Mouse (Mus musculus) midbrain, embryonic 11.5 days (tissue): Measurements from ENCODE around the gene Erv3. TPM values are rescaled to one million over a fixed set of nuclear protein-coding genes. Genes with fewer than 3 reads are reported as not detected.

ENCODE experiments used
- ATAC-seq: fragments of 200-750 bp; cut with Nextera tagmentation; 2 replicates; pipeline ENCODE4 v1.8.0; 2017; ENCODE audit warnings: moderate TSS enrichment, moderate library complexity; ENCODE audit not compliant: low FRiP score
- DNase-seq: peaks from one replicate; pipeline ENCODE4 v3.0.0; 2015; ENCODE audit warnings: low spot score; ENCODE audit errors: missing footprints
- H3K27ac ChIP-seq: fragments of 300-500 bp; sonication (generic); 2 replicates; pipeline ENCODE4 v1.5.1; 2014; ENCODE audit warnings: low read depth, low read length
- H3K27me3 ChIP-seq: fragments of 300-500 bp; sonication (generic); 2 replicates; pipeline ENCODE4 v1.6.1; 2014; ENCODE audit warnings: mild to moderate bottlenecking, low read length, moderate library complexity, mixed read lengths; ENCODE audit not compliant: control insufficient read depth, insufficient read depth
- H3K36me3 ChIP-seq: fragments of 300-500 bp; sonication (generic); 2 replicates; pipeline ENCODE4 v1.6.1; 2014; ENCODE audit warnings: mild to moderate bottlenecking, low read length, moderate library complexity, mixed read lengths; ENCODE audit not compliant: control insufficient read depth, insufficient read depth
- H3K4me1 ChIP-seq: fragments of 300-500 bp; sonication (generic); 2 replicates; pipeline ENCODE4 v1.6.1; 2014; ENCODE audit warnings: low read length; ENCODE audit not compliant: control insufficient read depth, insufficient read depth
- H3K4me2 ChIP-seq: fragments of 300-500 bp; sonication (generic); 2 replicates; pipeline ENCODE4 v1.6.1; 2014; ENCODE audit warnings: mild to moderate bottlenecking, moderate library complexity
- H3K4me3 ChIP-seq: fragments of 300-500 bp; sonication (generic); 2 replicates; pipeline ENCODE4 v1.5.1; 2014; ENCODE audit warnings: low read depth, low read length
- H3K9ac ChIP-seq: fragments of 300-500 bp; sonication (generic); 2 replicates; pipeline ENCODE4 v1.6.1; 2014; ENCODE audit warnings: low read length
- H3K9me3 ChIP-seq: fragments of 300-500 bp; sonication (generic); 2 replicates; pipeline ENCODE4 v1.6.1; 2016; ENCODE audit warnings: low read length; ENCODE audit not compliant: control insufficient read depth
- WGBS: fragments of 180-500 bp; shearing (Covaris S2); extraction: QIAGEN DNeasy Blood & Tissue Kit; methylation state at CpG from one replicate; pipeline ENCODE4 v1.1.7; 2014; 5-methylcytosine and 5-hydroxymethylcytosine counted together
- polyA plus RNA-seq: library from polyadenylated mRNA; unstranded; fragments of >200 nt; fragmentation: Nextera tagmentation; extraction: Ambion mirVana; gene quantifications from 2 replicates; pipeline ENCODE4 v1.2.1, GENCODE M21; 2014

Erv3 gene
- polyA plus RNA-seq, 1 experiment from 2014 or later, result not detected

GRCm38 (mm10) chr2:131807660-131808059 lies 51.9 kb downstream of the Erv3 start:
- H3K27ac ChIP-seq, result no peak overlapping the region
- peaks cover 4% of the 10 kb centered on the region; the same call in 1 of the 2 replicates for H3K4me1 ChIP-seq
- no peak overlapping the region for H3K4me2 ChIP-seq
- H3K9ac ChIP-seq, result no peak overlapping the region
- WGBS, result 70% methylated on average over 11 of the region's 11 CpGs
- H3K9me3 ChIP-seq, result no peaks in the 10 kb centered on the region
- H3K27me3 ChIP-seq, result no peaks in the 10 kb centered on the region; the same call in 1 of the 2 replicates
- ATAC-seq (no peak), DNase-seq (peak; percentile 72)
- no peaks in the 10 kb centered on the region for H3K36me3 ChIP-seq
- no peak overlapping the region for H3K4me3 ChIP-seq

GRCm38 (mm10) chr2:131806863-131807262 lies 52.7 kb downstream of the Erv3 start:
- no peak for ATAC-seq

GRCm38 (mm10) chr2:131805306-131805705 lies 54.2 kb downstream of the Erv3 start:
- H3K4me1 ChIP-seq, result peaks cover 4% of the 10 kb centered on the region; the same call in 1 of the 2 replicates
- H3K9ac ChIP-seq, result no peak overlapping the region
- H3K9me3 ChIP-seq, result no peaks in the 10 kb centered on the region
- no peak overlapping the region for H3K4me2 ChIP-seq
- ATAC-seq (no peak), DNase-seq (no peak)
- 68% methylated on average over 1 of the region's 1 CpGs for WGBS
- H3K27me3 ChIP-seq, result no peaks in the 10 kb centered on the region; the same call in 1 of the 2 replicates
- no peak overlapping the region for H3K4me3 ChIP-seq
- H3K36me3 ChIP-seq, result no peaks in the 10 kb centered on the region
- H3K27ac ChIP-seq, result no peak overlapping the region

More at GRCm38 (mm10) chr2:131806863-131807262, 52.7 kb downstream of the Erv3 start:
- Histone ChIP-seq H3K27me3 (no peaks in the 10 kb centered on the region; the same call in 1 of the 2 replicates), H3K9ac (no peak overlapping the region), H3K9me3 (no peaks in the 10 kb centered on the region), H3K36me3 (no peaks in the 10 kb centered on the region), H3K27ac (no peak overlapping the region), H3K4me1 (peaks cover 4% of the 10 kb centered on the region; the same call in 1 of the 2 replicates), H3K4me2 (no peak overlapping the region), H3K4me3 (no peak overlapping the region)
- DNase-seq, result peak; percentile 83
- WGBS, result 86% methylated on average over 7 of the region's 7 CpGs

GRCm38 (mm10) chr2:131803801-131804200 lies 55.7 kb downstream of the Erv3 start:
- no peak for ATAC-seq
- Histone ChIP-seq H3K4me3 (no peak overlapping the region), H3K27ac (no peak overlapping the region), H3K9me3 (no peaks in the 10 kb centered on the region), H3K4me1 (peaks cover under 1% of the 10 kb centered on the region; the same call in 1 of the 2 replicates), H3K36me3 (no peaks in the 10 kb centered on the region), H3K27me3 (no peaks in the 10 kb centered on the region; the same call in 1 of the 2 replicates), H3K4me2 (no peak overlapping the region), H3K9ac (no peak overlapping the region)
- WGBS, result 88% methylated on average over 3 of the region's 3 CpGs
- DNase-seq, result no peak

Other genes with a start within 250 kb of the Erv3 start
- 27.2 and 29.7 TPM in 2 replicates for gene Prnp, start 50.2 kb upstream of the Erv3 start, polyA plus RNA-seq
- gene Prn, start 50.2 kb upstream of the Erv3 start, polyA plus RNA-seq, result not detected in 2 replicates
- 5.3 and 6.9 TPM in 2 replicates for gene Prnd, start 91.1 kb upstream of the Erv3 start, polyA plus RNA-seq
- 32.3 and 33.2 TPM in 2 replicates for gene Rassf2, start 170.5 kb upstream of the Erv3 start, polyA plus RNA-seq